Mouse (Mus musculus) liver, embryonic 13.5 days (tissue): Measurements from ENCODE around the gene Gm11084. TPM values are rescaled to one million over a fixed set of nuclear protein-coding genes. Genes with fewer than 3 reads are reported as not detected.
"Not testable (repeated sequence)": the region's sequence is repeated elsewhere in the genome, so short reads cannot be mapped to it uniquely, and the experiment has no call there.

Experiments
- ATAC-seq: fragments of 200-750 bp; cut with Nextera tagmentation; 2 replicates; pipeline ENCODE4 v1.8.0; 2017; ENCODE audit warnings: low read depth, mild to moderate bottlenecking, moderate number of reproducible peaks, moderate library complexity
- DNase-seq: peaks from one replicate; pipeline ENCODE4 v3.0.0; 2022
- H3K27ac ChIP-seq: fragments of 300-500 bp; sonication (generic); 2 replicates; pipeline ENCODE4 v1.5.1; 2015; ENCODE audit warnings: moderate library complexity, mild to moderate bottlenecking, inconsistent platforms
- H3K27me3 ChIP-seq: fragments of 300-500 bp; sonication (generic); 2 replicates; pipeline ENCODE4 v1.6.1; 2015; ENCODE audit warnings: mild to moderate bottlenecking, inconsistent platforms
- H3K36me3 ChIP-seq: fragments of 300-500 bp; sonication (generic); 2 replicates; pipeline ENCODE4 v1.6.1; 2015; ENCODE audit warnings: mild to moderate bottlenecking, inconsistent platforms
- H3K4me1 ChIP-seq: fragments of 300-500 bp; sonication (generic); replicated peaks from 2 replicates; pipeline ENCODE4 v1.6.1; 2015; ENCODE audit warnings: inconsistent platforms
- H3K4me2 ChIP-seq: fragments of 300-500 bp; sonication (generic); 2 replicates; pipeline ENCODE4 v1.6.1; 2015; ENCODE audit warnings: inconsistent platforms, mild to moderate bottlenecking, moderate library complexity
- H3K4me3 ChIP-seq: fragments of 300-500 bp; sonication (generic); replicated peaks from 2 replicates; pipeline ENCODE4 v1.5.1; 2015; ENCODE audit warnings: mild to moderate bottlenecking, inconsistent platforms
- H3K9ac ChIP-seq: fragments of 300-500 bp; sonication (generic); 2 replicates; pipeline ENCODE4 v1.6.1; 2015; ENCODE audit warnings: mild to moderate bottlenecking, inconsistent platforms
- H3K9me3 ChIP-seq: fragments of 300-500 bp; sonication (generic); replicated peaks from 2 replicates; pipeline ENCODE4 v1.6.1; 2016; ENCODE audit warnings: inconsistent platforms
- WGBS: fragments of 180-500 bp; shearing (Covaris S2); methylation state at CpG from one replicate; pipeline ENCODE4 v1.1.7; 2015; ENCODE audit not compliant: insufficient replicate concordance; 5-methylcytosine and 5-hydroxymethylcytosine counted together
- polyA plus RNA-seq: library from polyadenylated mRNA; unstranded; fragments of >200 nt; fragmentation: Nextera tagmentation; extraction: Ambion mirVana; gene quantifications from 2 replicates; pipeline ENCODE4 v1.2.1, GENCODE M21; 2015

The Gm11084 gene
- polyA plus RNA-seq, 1 experiment from 2014 or later = not detected

GRCm38 (mm10) chr2:72992497-72992896 is 6.0 kb upstream of the Gm11084 start:
- Histone ChIP-seq H3K4me1 (peaks cover 18% of the 10 kb centered on the region), H3K4me2 (no peak overlapping the region), H3K36me3 (no peaks in the 10 kb centered on the region), H3K9me3 (peaks cover 3% of the 10 kb centered on the region; the same call in 1 of the 2 replicates), H3K9ac (no peak overlapping the region), H3K4me3 (no peak overlapping the region), H3K27ac (no peak overlapping the region), H3K27me3 (no peaks in the 10 kb centered on the region)
- WGBS = 89% methylated on average over 17 of the region's 17 CpGs
- DNase-seq = no peak
- ATAC-seq = no peak

GRCm38 (mm10) chr2:72988945-72989344 is 2.4 kb upstream of the Gm11084 start:
- not testable (repeated sequence) for H3K4me3 ChIP-seq, H3K9me3 ChIP-seq, ATAC-seq, H3K4me1 ChIP-seq, H3K4me2 ChIP-seq, H3K9ac ChIP-seq, H3K27ac ChIP-seq, H3K27me3 ChIP-seq, DNase-seq, H3K36me3 ChIP-seq
- 71% methylated on average over 9 of the region's 9 CpGs for WGBS

- H3K9ac ChIP-seq = no peak overlapping the region
- H3K9me3 ChIP-seq = peaks cover 3% of the 10 kb centered on the region; the same call in 1 of the 2 replicates
- no peak for DNase-seq
- no peak for ATAC-seq
- WGBS = 63% methylated on average over 1 of the region's 1 CpGs
- no peak overlapping the region for H3K4me2 ChIP-seq
- H3K4me1 ChIP-seq = peaks cover 23% of the 10 kb centered on the region
- H3K4me3 ChIP-seq = no peak overlapping the region
- H3K36me3 ChIP-seq = no peaks in the 10 kb centered on the region
- no peak overlapping the region for H3K27ac ChIP-seq
- H3K27me3 ChIP-seq = no peaks in the 10 kb centered on the region
Measured at GRCm38 (mm10) chr2:72985516-72985915, 1.0 kb downstream of the Gm11084 start.

- no peak overlapping the region for H3K27ac ChIP-seq
- H3K9me3 ChIP-seq = peaks cover 3% of the 10 kb centered on the region; the same call in 1 of the 2 replicates
- 73% methylated on average over 4 of the region's 4 CpGs for WGBS
- no peak for ATAC-seq
- H3K27me3 ChIP-seq = no peaks in the 10 kb centered on the region
- H3K36me3 ChIP-seq = no peaks in the 10 kb centered on the region
- H3K9ac ChIP-seq = no peak overlapping the region
- H3K4me2 ChIP-seq = no peak overlapping the region
- no peak overlapping the region for H3K4me3 ChIP-seq
- DNase-seq = no peak
- H3K4me1 ChIP-seq = peaks cover 23% of the 10 kb centered on the region
Measured at GRCm38 (mm10) chr2:72984806-72985205, 1.7 kb downstream of the Gm11084 start.

GRCm38 (mm10) chr2:72983211-72983610 is 3.3 kb downstream of the Gm11084 start:
- no peak overlapping the region for H3K4me2 ChIP-seq
- WGBS = 74% methylated on average over 3 of the region's 3 CpGs
- no peak overlapping the region for H3K4me3 ChIP-seq
- ATAC-seq (no peak), DNase-seq (no peak)
- no peak overlapping the region for H3K27ac ChIP-seq
- H3K4me1 ChIP-seq = peaks cover 23% of the 10 kb centered on the region
- no peaks in the 10 kb centered on the region for H3K9me3 ChIP-seq
- no peaks in the 10 kb centered on the region for H3K36me3 ChIP-seq
- no peak overlapping the region for H3K9ac ChIP-seq
- no peaks in the 10 kb centered on the region for H3K27me3 ChIP-seq

- ATAC-seq = no peak
- WGBS = 78% methylated on average over 7 of the region's 7 CpGs
- no peaks in the 10 kb centered on the region for H3K36me3 ChIP-seq
- H3K4me2 ChIP-seq = peak overlapping the region; percentile 70
- H3K4me1 ChIP-seq = peaks cover 25% of the 10 kb centered on the region
- peak overlapping the region; percentile 100; the same call in 1 of the 2 replicates for H3K27ac ChIP-seq
- H3K4me3 ChIP-seq = no peak overlapping the region
- no peak overlapping the region for H3K9ac ChIP-seq
- no peaks in the 10 kb centered on the region for H3K9me3 ChIP-seq
- no peak for DNase-seq
- H3K27me3 ChIP-seq = no peaks in the 10 kb centered on the region
Measured at GRCm38 (mm10) chr2:72982110-72982785, 4.3 kb downstream of the Gm11084 start.

- ATAC-seq = no peak
- DNase-seq = no peak
- H3K9ac ChIP-seq = peak overlapping the region; percentile 100
- H3K4me3 ChIP-seq = peak overlapping the region; percentile 100
- peak overlapping the region; percentile 100 for H3K27ac ChIP-seq
- no peaks in the 10 kb centered on the region for H3K27me3 ChIP-seq
- 62% methylated on average over 9 of the region's 9 CpGs for WGBS
- no peaks in the 10 kb centered on the region for H3K9me3 ChIP-seq
- peak overlapping the region; percentile 70 for H3K4me2 ChIP-seq
- peaks cover 31% of the 10 kb centered on the region for H3K4me1 ChIP-seq
- H3K36me3 ChIP-seq = no peaks in the 10 kb centered on the region
Measured at GRCm38 (mm10) chr2:72981441-72982109, 4.9 kb downstream of the Gm11084 start.

GRCm38 (mm10) chr2:72981075-72981420 is 5.5 kb downstream of the Gm11084 start:
- H3K36me3 ChIP-seq = peaks cover under 1% of the 10 kb centered on the region
- H3K4me3 ChIP-seq = peak overlapping the region; percentile 100
- DNase-seq (no peak), ATAC-seq (no peak)
- H3K9ac ChIP-seq = peak overlapping the region; percentile 100
- no peaks in the 10 kb centered on the region for H3K9me3 ChIP-seq
- peak overlapping the region; percentile 100 for H3K27ac ChIP-seq
- 5% methylated on average over 3 of the region's 3 CpGs for WGBS
- no peaks in the 10 kb centered on the region for H3K27me3 ChIP-seq
- peak overlapping the region; percentile 70 for H3K4me2 ChIP-seq
- peaks cover 35% of the 10 kb centered on the region for H3K4me1 ChIP-seq

- peaks cover 40% of the 10 kb centered on the region for H3K4me1 ChIP-seq
- peak within 1 kb of the TSS; percentile 100 for H3K9ac ChIP-seq
- peak; percentile 96 for DNase-seq
- under 1% methylated on average over 64 of the region's 64 CpGs for WGBS
- H3K36me3 ChIP-seq = peaks cover 6% of the 10 kb centered on the region
- peak within 1 kb of the TSS; percentile 100 for H3K4me3 ChIP-seq
- peak within 1 kb of the TSS; percentile 77 for H3K4me2 ChIP-seq
- peak; percentile 81 for ATAC-seq
- peak within 1 kb of the TSS; percentile 100 for H3K27ac ChIP-seq
- H3K27me3 ChIP-seq = no peaks in the 10 kb centered on the region
- no peaks in the 10 kb centered on the region for H3K9me3 ChIP-seq
Measured at GRCm38 (mm10) chr2:72980337-72981074, 6.0 kb downstream of the Gm11084 start, which contains the start of gene Sp3. Sp3 (minus strand) TSS chr2:72980446.

- under 1% methylated on average over 14 of the region's 54 CpGs for WGBS
- peaks cover 7% of the 10 kb centered on the region for H3K36me3 ChIP-seq
- H3K4me1 ChIP-seq = peaks cover 42% of the 10 kb centered on the region
- peak overlapping the region; percentile 100 for H3K27ac ChIP-seq
- peak overlapping the region; percentile 100 for H3K4me3 ChIP-seq
- peak; percentile 79 for DNase-seq
- H3K9ac ChIP-seq = peak overlapping the region; percentile 100
- H3K4me2 ChIP-seq = peak overlapping the region; percentile 77
- ATAC-seq = peak; percentile 65
- H3K9me3 ChIP-seq = no peaks in the 10 kb centered on the region
- H3K27me3 ChIP-seq = no peaks in the 10 kb centered on the region
Measured at GRCm38 (mm10) chr2:72979659-72980071, 6.9 kb downstream of the Gm11084 start.
